In genomic region chr8:4259805-4260170, GRCm38 (mm10) we compare ENCODE assay signal across 10 mouse cellular contexts. TPM values are rescaled to one million over a fixed set of nuclear protein-coding genes. Genes with fewer than 3 reads are reported as not detected.
DNase-seq lines count a peak whose midpoint lies in the region; ATAC-seq and TF ChIP-seq lines count a peak whose summit lies in the region.
"Had no signal": no experiment of that assay in that cellular context is flagged by ENCODE, and none has a peak within 500 bp of the region (broad histone marks: within the 10 kb centered on the region; RNA-seq: fewer than 3 reads in every experiment).

No protein-coding gene starts in this region.

- H3K27ac ChIP-seq in forebrain, embryonic 10.5 days = peak overlapping the region; percentile 98
- peak overlapping the region; percentile 94 for H3K27ac ChIP-seq in hindbrain, postnatal 0 days
- H3K27ac ChIP-seq in midbrain, postnatal 0 days (ENCODE audit: low read depth, low read length) = peak overlapping the region; percentile 95

- DNase-seq in kidney, postnatal 10 days = peak; percentile 9
- no peak for DNase-seq in kidney, postnatal 36 days
- DNase-seq in forebrain, embryonic 10.5 days (ENCODE audit: extremely low spot score, low spot score) = no peak
- no peak for DNase-seq in hindbrain, postnatal 0 days (ENCODE audit: low spot score)
- DNase-seq in midbrain, postnatal 0 days (ENCODE audit: low spot score) = no peak
- DNase-seq in cerebellum, postnatal 25 days = no peak
- DNase-seq in thymus, postnatal 25 days = no peak

- peaks cover 86% of the 10 kb centered on the region for H3K36me3 ChIP-seq in forebrain, embryonic 10.5 days (replicated peaks)
- H3K36me3 ChIP-seq in hindbrain, postnatal 0 days (ENCODE audit: insufficient read depth, low read length) = peaks cover 50% of the 10 kb centered on the region; the same call in 1 of the 2 replicates
- H3K36me3 ChIP-seq in midbrain, postnatal 0 days (ENCODE audit: insufficient read depth, low read length) = peaks cover 52% of the 10 kb centered on the region

- no peaks in the 10 kb centered on the region for H3K9me3 ChIP-seq in forebrain, embryonic 10.5 days
- H3K9me3 ChIP-seq in hindbrain, postnatal 0 days (ENCODE audit: low read length) = no peaks in the 10 kb centered on the region
- no peaks in the 10 kb centered on the region for H3K9me3 ChIP-seq in midbrain, postnatal 0 days (ENCODE audit: low read length)

- no peak for TF ChIP-seq CTCF in hindbrain, postnatal 0 days (IDR thresholded peaks at IDR 0.05; ENCODE audit: low read depth)
- TF ChIP-seq CTCF in midbrain, postnatal 0 days (IDR thresholded peaks at IDR 0.05) = no peak

- H3K9ac ChIP-seq in hindbrain, postnatal 0 days (replicated peaks; ENCODE audit: low read length) = peak overlapping the region; percentile 90; the same call in 1 of the 2 replicates
- H3K9ac ChIP-seq in midbrain, postnatal 0 days (replicated peaks; ENCODE audit: low read length, poor library complexity, severe bottlenecking) = 0 out of 2 replicates have a peak overlapping the region, but pooled peaks have one; percentile 78

- ATAC-seq in hindbrain, postnatal 0 days = no peak
- ATAC-seq in midbrain, postnatal 0 days (ENCODE audit: low FRiP score) = no peak
- no peak for ATAC-seq in cerebellum, adult (ENCODE audit: insufficient number of reproducible peaks, low FRiP score, low TSS enrichment)

- no peaks in the 10 kb centered on the region for H3K27me3 ChIP-seq in forebrain, embryonic 10.5 days (ENCODE audit: poor library complexity, severe bottlenecking)
- H3K27me3 ChIP-seq in hindbrain, postnatal 0 days (ENCODE audit: insufficient read depth, low read length) = no peaks in the 10 kb centered on the region
- H3K27me3 ChIP-seq in midbrain, postnatal 0 days (ENCODE audit: insufficient read depth, low read length) = no peaks in the 10 kb centered on the region

- peak overlapping the region; percentile 93 for H3K4me3 ChIP-seq in forebrain, embryonic 10.5 days
- no peak overlapping the region; the same call in 1 of the 2 replicates for H3K4me3 ChIP-seq in hindbrain, postnatal 0 days (ENCODE audit: low read length)
- H3K4me3 ChIP-seq in midbrain, postnatal 0 days (ENCODE audit: low read depth, low read length) = no peak overlapping the region

- peaks cover 36% of the 10 kb centered on the region for H3K4me1 ChIP-seq in forebrain, embryonic 10.5 days
- H3K4me1 ChIP-seq in hindbrain, postnatal 0 days (ENCODE audit: insufficient read depth, low read length) = peaks cover 18% of the 10 kb centered on the region
- peaks cover 10% of the 10 kb centered on the region for H3K4me1 ChIP-seq in midbrain, postnatal 0 days (ENCODE audit: insufficient read depth, low read length)

- WGBS in forebrain, embryonic 10.5 days = 91% methylated on average over 4 of the region's 4 CpGs
- 79% methylated on average over 4 of the region's 4 CpGs for WGBS in hindbrain, postnatal 0 days
- WGBS in midbrain, postnatal 0 days = 85% methylated on average over 4 of the region's 4 CpGs

- H3K4me2 ChIP-seq in hindbrain, postnatal 0 days (ENCODE audit: low read depth, low read length) = peak overlapping the region; percentile 74
- H3K4me2 ChIP-seq in midbrain, postnatal 0 days (ENCODE audit: low read depth, low read length, poor library complexity, severe bottlenecking) = no peak overlapping the region

RNA-seq across cellular contexts. Expression of gene Ctxn1, which starts 0.7 kb away (rescaled TPM):
- polyA plus RNA-seq in forebrain, embryonic 10.5 days (2016; fragmentation: Nextera tagmentation; extraction: Ambion mirVana) = 111 and 120 TPM in 2 replicates
- 99.4 and 109 TPM in 2 replicates for total RNA-seq in hindbrain, postnatal 0 days (2014; rRNA removed)
- 224 and 240 TPM in 2 replicates for polyA plus RNA-seq in hindbrain, postnatal 0 days (2015; fragmentation: Nextera tagmentation; extraction: Ambion mirVana)
- 78.5 and 91.4 TPM in 2 replicates for total RNA-seq in midbrain, postnatal 0 days (2014; rRNA removed)
- 250 and 259 TPM in 2 replicates for polyA plus RNA-seq in midbrain, postnatal 0 days (2015; fragmentation: Nextera tagmentation; extraction: Ambion mirVana)

RNA-seq across cellular contexts. Expression of gene Snapc2, which starts 6.9 kb away (rescaled TPM):
- 64.0 and 64.7 TPM in 2 replicates for polyA plus RNA-seq in forebrain, embryonic 10.5 days (2016; fragmentation: Nextera tagmentation; extraction: Ambion mirVana)
- 89.6 and 91.3 TPM in 2 replicates for total RNA-seq in hindbrain, postnatal 0 days (2014; rRNA removed)
- 63.4 and 65.3 TPM in 2 replicates for polyA plus RNA-seq in hindbrain, postnatal 0 days (2015; fragmentation: Nextera tagmentation; extraction: Ambion mirVana)
- 60.4 and 74.3 TPM in 2 replicates for total RNA-seq in midbrain, postnatal 0 days (2014; rRNA removed)
- 64.8 and 68.1 TPM in 2 replicates for polyA plus RNA-seq in midbrain, postnatal 0 days (2015; fragmentation: Nextera tagmentation; extraction: Ambion mirVana)

RNA-seq across cellular contexts. Expression of gene Tgfbr3l, which starts 11.8 kb away (rescaled TPM):
- polyA plus RNA-seq in forebrain, embryonic 10.5 days (2016; fragmentation: Nextera tagmentation; extraction: Ambion mirVana) = 2.5 and 4.1 TPM in 2 replicates
- 9.0 and 15.5 TPM in 2 replicates for total RNA-seq in hindbrain, postnatal 0 days (2014; rRNA removed)
- polyA plus RNA-seq in hindbrain, postnatal 0 days (2015; fragmentation: Nextera tagmentation; extraction: Ambion mirVana) = 3.7 TPM in 2 replicates
- total RNA-seq in midbrain, postnatal 0 days (2014; rRNA removed) = 8.2 and 15.3 TPM in 2 replicates
- 3.5 and 5.1 TPM in 2 replicates for polyA plus RNA-seq in midbrain, postnatal 0 days (2015; fragmentation: Nextera tagmentation; extraction: Ambion mirVana)

RNA-seq across cellular contexts. Expression of gene Timm44, which starts 15.9 kb away (rescaled TPM):
- polyA plus RNA-seq in forebrain, embryonic 10.5 days (2016; fragmentation: Nextera tagmentation; extraction: Ambion mirVana) = 69.8 and 70.2 TPM in 2 replicates
- 45.7 and 64.8 TPM in 2 replicates for total RNA-seq in hindbrain, postnatal 0 days (2014; rRNA removed)
- 46.7 and 50.0 TPM in 2 replicates for polyA plus RNA-seq in hindbrain, postnatal 0 days (2015; fragmentation: Nextera tagmentation; extraction: Ambion mirVana)
- 58.0 and 58.5 TPM in 2 replicates for total RNA-seq in midbrain, postnatal 0 days (2014; rRNA removed)
- polyA plus RNA-seq in midbrain, postnatal 0 days (2015; fragmentation: Nextera tagmentation; extraction: Ambion mirVana) = 50.5 and 52.7 TPM in 2 replicates

RNA-seq across cellular contexts. Expression of gene Gm49320, which starts 21.1 kb away (rescaled TPM):
- 0.70 and 0.81 TPM in 2 replicates for polyA plus RNA-seq in forebrain, embryonic 10.5 days (2016; fragmentation: Nextera tagmentation; extraction: Ambion mirVana)
- total RNA-seq in hindbrain, postnatal 0 days (2014; rRNA removed) = not detected in 2 replicates
- 0.25 and 0.74 TPM in 2 replicates for polyA plus RNA-seq in hindbrain, postnatal 0 days (2015; fragmentation: Nextera tagmentation; extraction: Ambion mirVana)
- 0.11 and 0.61 TPM in 2 replicates for total RNA-seq in midbrain, postnatal 0 days (2014; rRNA removed)
- 0.45 and 0.85 TPM in 2 replicates for polyA plus RNA-seq in midbrain, postnatal 0 days (2015; fragmentation: Nextera tagmentation; extraction: Ambion mirVana)
- total RNA-seq: ES-E14; left cerebral cortex, postnatal 14 days had no signal
